Mouse (Mus musculus) T-cell, adult 66 days (primary cell): ENCODE results near the gene Ms4a5. TPM values are rescaled to one million over a fixed set of nuclear protein-coding genes. Genes with fewer than 3 reads are reported as not detected.

Experiments
- total RNA-seq, 2 experiments: library from RNA; stranded (reverse); gene quantifications; 3 replicates in 1 of 2; 4 replicates in 1 of 2; pipeline ENCODE4 v1.2.4; 2023

The Ms4a5 gene
- not detected for total RNA-seq

DNA sequence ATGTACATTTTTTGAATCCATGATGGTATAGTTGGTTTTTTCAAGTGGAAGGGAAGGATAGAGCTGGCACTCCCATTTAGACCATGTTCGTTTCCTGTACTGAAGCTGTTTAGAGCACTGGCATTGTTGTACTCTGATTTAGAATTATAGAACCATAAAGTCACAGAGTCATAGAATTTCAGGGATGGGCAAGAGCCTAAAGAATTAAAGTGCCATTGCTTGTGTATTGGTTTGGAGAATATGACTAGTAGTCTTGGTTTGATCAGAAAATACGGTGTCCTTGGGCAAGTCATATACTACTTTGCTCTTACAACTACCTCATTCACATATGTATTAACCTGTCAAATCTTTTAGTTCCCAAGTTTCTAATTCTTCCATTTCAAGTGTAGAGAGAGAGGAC is at the start of gene Ms4a5:
Ms4a5 (minus strand) TSS at position 101 of the 400 bp plus-strand sequence.

DNA sequence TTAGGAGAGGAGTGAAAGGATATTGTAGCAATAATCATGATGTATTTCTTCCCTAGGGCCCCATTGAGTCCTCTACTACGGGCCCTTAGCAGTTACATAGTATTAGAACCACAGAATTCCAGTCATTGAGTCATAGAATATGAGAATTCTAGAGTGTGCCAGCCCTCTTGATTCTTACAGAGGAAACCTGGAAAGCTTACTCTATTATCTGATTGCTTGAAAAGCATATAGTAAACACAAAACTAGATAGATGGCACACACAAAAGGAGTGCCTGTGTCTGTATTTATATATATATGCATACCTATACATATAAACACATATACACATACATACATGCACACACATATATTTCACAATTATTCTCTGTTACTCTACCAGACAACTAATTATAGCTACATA is 30.7 kb upstream of the Ms4a5 start, which contains the start of gene Ms4a14:
Ms4a14 (minus strand) TSS at position 101 of the 400 bp plus-strand sequence.

DNA sequence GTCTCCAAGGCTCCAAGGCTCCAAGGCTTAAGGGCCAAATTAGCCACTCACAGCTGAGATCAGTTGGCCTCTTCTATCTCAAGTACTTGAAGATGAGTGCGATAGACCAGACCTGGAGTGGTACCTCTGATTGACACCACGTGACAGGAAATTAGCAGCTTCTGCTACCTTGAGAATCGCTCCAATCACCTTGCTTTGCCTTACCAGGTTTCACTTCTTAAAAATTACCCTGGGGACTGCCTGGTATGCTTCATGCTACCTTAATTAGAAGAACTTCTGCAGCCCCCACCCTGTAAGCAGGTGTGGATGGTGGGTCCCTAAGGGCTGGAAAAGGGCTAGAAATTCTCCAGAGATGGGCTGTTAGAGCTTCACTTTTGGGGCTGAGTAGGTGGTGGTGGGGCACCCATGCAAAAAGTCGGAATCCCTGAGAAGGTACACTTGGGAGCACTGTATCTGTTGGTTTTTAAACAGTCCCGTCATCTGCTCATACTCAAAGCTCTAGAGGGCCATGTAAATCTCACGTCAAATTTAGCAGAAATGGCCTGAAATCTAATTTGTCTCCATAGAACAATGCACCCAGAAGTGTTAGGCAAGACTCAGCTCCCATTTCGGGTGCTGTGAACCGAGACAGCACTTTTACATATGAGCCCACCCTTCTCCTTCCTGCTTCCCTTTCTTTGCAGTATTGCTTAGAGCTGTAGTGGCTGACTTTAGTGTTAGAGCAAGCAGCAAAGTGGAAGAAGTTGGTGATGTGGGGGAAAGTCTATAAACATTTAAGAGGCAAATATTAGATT is 17.4 kb downstream of the Ms4a5 start, which contains the start of gene Ms4a1:
Ms4a1 (minus strand) TSS at position 190 of the 794 bp plus-strand sequence.

DNA sequence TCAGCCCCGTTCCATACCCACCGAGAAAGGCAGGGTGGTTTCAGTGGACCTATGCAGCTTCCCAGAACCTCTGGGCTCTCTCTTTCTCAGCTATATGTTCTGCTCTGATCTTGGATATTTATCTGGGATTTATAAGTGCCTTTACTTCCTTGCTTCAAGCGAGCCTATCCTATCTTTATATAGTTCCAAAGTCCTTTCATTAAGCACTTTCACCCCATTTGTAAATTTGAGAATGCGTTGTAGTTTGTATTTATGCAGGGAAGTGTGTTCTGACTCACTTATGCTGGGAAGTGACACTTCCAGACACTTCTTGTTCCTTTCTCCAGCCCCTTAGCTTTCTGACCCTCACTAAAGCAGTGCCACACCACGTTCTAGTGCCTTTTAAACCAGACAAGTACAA is 51.3 kb downstream of the Ms4a5 start, which contains the start of gene Ms4a12:
Ms4a12 (minus strand) TSS at position 101 of the 400 bp plus-strand sequence.

Other genes starting within 250 kb of the Ms4a5 start
- gene Ms4a8a, start 202.8 kb downstream of the Ms4a5 start, total RNA-seq, result 1 to 10 TPM; 1.5 to 1.7 TPM
- not detected for gene 1700017D01Rik, start 153.0 kb downstream of the Ms4a5 start, total RNA-seq
- gene 1700025F22Rik, start 118.6 kb downstream of the Ms4a5 start, total RNA-seq, result not detected
- gene Ms4a13, start 87.1 kb downstream of the Ms4a5 start, total RNA-seq, result not detected
- gene Ms4a12, start 51.4 kb downstream of the Ms4a5 start, total RNA-seq, result not detected
- 1 to 10 TPM in 1 of 2 experiments, under 1 TPM in 1; 0.62 to 3.3 TPM for gene Ms4a1, start 17.6 kb downstream of the Ms4a5 start, total RNA-seq
- not detected for gene Ms4a14, start 30.6 kb upstream of the Ms4a5 start, total RNA-seq
- not detected for gene Ms4a7, start 52.3 kb upstream of the Ms4a5 start, total RNA-seq
- gene Ms4a4a, start 91.7 kb upstream of the Ms4a5 start, total RNA-seq, result 1 to 10 TPM; 1.2 to 2.3 TPM
- 10 to 100 TPM; 55.3 to 55.9 TPM for gene Ms4a4c, start 120.9 kb upstream of the Ms4a5 start, total RNA-seq
- gene Ms4a4b, start 159.7 kb upstream of the Ms4a5 start, total RNA-seq, result 1,000 to 10,000 TPM in 1 of 2 experiments, 100 to 1,000 TPM in 1; 967 to 1,146 TPM
- gene Ms4a6c, start 185.5 kb upstream of the Ms4a5 start, total RNA-seq, result 10 to 100 TPM; 46.6 to 58.0 TPM
- gene Gm8369, start 202.1 kb upstream of the Ms4a5 start, total RNA-seq, result 100 to 1,000 TPM; 169 to 211 TPM
- 100 to 1,000 TPM; 526 to 627 TPM for gene Ms4a6b, start 232.6 kb upstream of the Ms4a5 start, total RNA-seq